Mouse (Mus musculus) adrenal gland, adult 18-20 months (tissue): Measurements from ENCODE around the gene Phc2. TPM values are rescaled to one million over a fixed set of nuclear protein-coding genes. Genes with fewer than 3 reads are reported as not detected.
"Not testable (repeated sequence)": the region's sequence is repeated elsewhere in the genome, so short reads cannot be mapped to it uniquely, and the experiment has no call there.

Experiments used
- DNase-seq, 2 experiments: peaks; one replicate each; pipeline ENCODE4 v3.0.0; 2021 to 2022; ENCODE audit warnings: low spot score in 2 of 2
- total RNA-seq, 2 experiments: library from RNA; stranded (reverse); gene quantifications; 1 replicate in 1 of 2; 2 replicates in 1 of 2; pipeline ENCODE4 v1.2.3; 2021

Gene Phc2
- total RNA-seq, 2 experiments from 2014 or later, result 69.8 to 88.5 TPM

- no peak for DNase-seq
These were observed 12.5 kb upstream of the Phc2 start for GRCm38 (mm10) chr4:128641766-128642717.

GRCm38 (mm10) chr4:128645896-128646295 is 8.6 kb upstream of the Phc2 start:
- DNase-seq, result no peak

- no peak for DNase-seq
These were observed 7.7 kb upstream of the Phc2 start for GRCm38 (mm10) chr4:128646762-128647161.

GRCm38 (mm10) chr4:128648567-128649255 is 5.8 kb upstream of the Phc2 start:
- no peak for DNase-seq

- no peak for DNase-seq
These were observed 3.0 kb upstream of the Phc2 start for GRCm38 (mm10) chr4:128651530-128651929.

- no peak for DNase-seq
These were observed 1.8 kb upstream of the Phc2 start for GRCm38 (mm10) chr4:128652584-128653298.

- no peak for DNase-seq
These were observed 944 bp downstream of the Phc2 start for GRCm38 (mm10) chr4:128655446-128655845.

GRCm38 (mm10) chr4:128660196-128660595 is 5.7 kb downstream of the Phc2 start:
- DNase-seq, result no peak

- no peak for DNase-seq
These were observed 6.6 kb downstream of the Phc2 start for GRCm38 (mm10) chr4:128661063-128661462.

GRCm38 (mm10) chr4:128664002-128664401 is 9.5 kb downstream of the Phc2 start:
- no peak for DNase-seq

GRCm38 (mm10) chr4:128666362-128666761 is 11.9 kb downstream of the Phc2 start:
- not testable (repeated sequence) for DNase-seq

- not testable (repeated sequence) for DNase-seq
These were observed 12.7 kb downstream of the Phc2 start for GRCm38 (mm10) chr4:128667195-128667594.

- no peak for DNase-seq
These were observed 14.7 kb downstream of the Phc2 start for GRCm38 (mm10) chr4:128669229-128669628.

- no peak for DNase-seq
These were observed 16.2 kb downstream of the Phc2 start for GRCm38 (mm10) chr4:128670566-128671191.

GRCm38 (mm10) chr4:128672494-128672893 is 18.0 kb downstream of the Phc2 start:
- no peak for DNase-seq

- no peak for DNase-seq
These were observed 24.2 kb downstream of the Phc2 start for GRCm38 (mm10) chr4:128678564-128679217.

- no peak for DNase-seq
These were observed 26.6 kb downstream of the Phc2 start for GRCm38 (mm10) chr4:128681126-128681525.

- DNase-seq, result no peak
These were observed 27.8 kb downstream of the Phc2 start for GRCm38 (mm10) chr4:128682281-128682680.

GRCm38 (mm10) chr4:128683706-128684105 is 29.2 kb downstream of the Phc2 start:
- DNase-seq, result no peak

GRCm38 (mm10) chr4:128684108-128684507 is 29.6 kb downstream of the Phc2 start:
- no peak for DNase-seq
